Mouse (Mus musculus): ENCODE data around the gene Ybey.

The Ybey gene

GRCm38 (mm10) chr10:76442178-76443088 is 26.5 kb downstream of the Ybey start, which contains the start of gene Pcnt:
Gene Pcnt, minus strand, starts transcription at chr10:76442786.
- DNase-seq: peak; percentile 97 to 98

- no peak for DNase-seq
Observed at GRCm38 (mm10) chr10:76440281-76440680, 28.6 kb downstream of the Ybey start, which contains the start of gene AC141477.1. Gene AC141477.1, minus strand, starts transcription at chr10:76440444.

GRCm38 (mm10) chr10:76439107-76439890 is 29.6 kb downstream of the Ybey start:
- no peak for DNase-seq

- DNase-seq: no peak
Observed at GRCm38 (mm10) chr10:76433925-76434324, 35.0 kb downstream of the Ybey start.

GRCm38 (mm10) chr10:76425674-76426073 is 43.2 kb downstream of the Ybey start:
- DNase-seq: no peak

GRCm38 (mm10) chr10:76416811-76417210 is 52.1 kb downstream of the Ybey start:
- DNase-seq: peak; percentile 20 to 64

Data from kidney, adult 8-10 months (tissue).